Mouse (Mus musculus) CH12.LX (cell line): ENCODE data around the gene Hsd17b13.

ENCODE experiments used
- CHD2 ChIP-seq: IDR thresholded peaks from 2 replicates; pipeline ENCODE4 v1.6.1; 2011; ENCODE audit warnings: low read length, improper control_type of control experiment
- CTCF ChIP-seq, 2 experiments: IDR thresholded peaks in 1 of 2; conservative IDR thresholded peaks in 1 of 2; 2 replicates each; pipeline ENCODE4 v1.5.1; 2011 to 2012; ENCODE audit warnings: low read depth in 2 of 2, low read length in 2 of 2, improper control_type of control experiment in 1 of 2, inconsistent platforms in 1 of 2, mild to moderate bottlenecking in 1 of 2, moderate library complexity in 1 of 2
- MAFK ChIP-seq: IDR thresholded peaks from 2 replicates; pipeline ENCODE4 v1.6.1; 2011; ENCODE audit warnings: low read length, improper control_type of control experiment; ENCODE audit not compliant: insufficient replicate concordance
- POLR2AphosphoS2 ChIP-seq: IDR thresholded peaks from 2 replicates; pipeline ENCODE4 v1.6.1; 2011; ENCODE audit warnings: low read depth, low read length, improper control_type of control experiment
- SMC3 ChIP-seq: IDR thresholded peaks from 2 replicates; pipeline ENCODE4 v1.6.1; 2011; ENCODE audit warnings: low read depth, low read length, improper control_type of control experiment
- USF2 ChIP-seq: conservative IDR thresholded peaks from 2 replicates; pipeline ENCODE4 v1.6.1; 2011; ENCODE audit warnings: low read depth, low read length, improper control_type of control experiment

- no peak for TF ChIP-seq CTCF (conservative IDR thresholded peaks at IDR 0.05 in 1 of 2, IDR thresholded peaks at IDR 0.05 in 1 of 2; ENCODE audit: low read depth in 2 of 2, low read length in 2 of 2)
- no peak for TF ChIP-seq POLR2AphosphoS2
- TF ChIP-seq SMC3, result no peak
- no peak for TF ChIP-seq USF2
- no peak for TF ChIP-seq CHD2
- no peak for TF ChIP-seq MAFK
Measured at GRCm38 (mm10) chr5:103972379-103972778, 4.8 kb downstream of the Hsd17b13 start.
